Mouse (Mus musculus) cerebellum, adult 11 months (tissue): ENCODE measurements around the gene Tmem53.

Experiments
- DNase-seq: peaks from one replicate; pipeline ENCODE4 v3.0.0; 2022

The Tmem53 gene

GRCm38 (mm10) chr4:117251801-117252316 lies at the start of gene Tmem53, which contains the start of gene Armh1:
Gene Tmem53, plus strand, starts transcription at chr4:117251951.
Gene Armh1, minus strand, starts transcription at chr4:117252125.
- DNase-seq = peak; percentile 58

- DNase-seq = no peak
Measured at GRCm38 (mm10) chr4:117202046-117202991, 49.4 kb upstream of the Tmem53 start.

GRCm38 (mm10) chr4:117202992-117203354 lies 48.8 kb upstream of the Tmem53 start:
- no peak for DNase-seq

GRCm38 (mm10) chr4:117209592-117209991 lies 42.2 kb upstream of the Tmem53 start:
- DNase-seq = no peak

- DNase-seq = peak; percentile 42
Measured at GRCm38 (mm10) chr4:117210147-117211074, 41.3 kb upstream of the Tmem53 start.

- DNase-seq = no peak
Measured at GRCm38 (mm10) chr4:117214250-117214649, 37.5 kb upstream of the Tmem53 start.

- DNase-seq = no peak
Measured at GRCm38 (mm10) chr4:117217029-117217428, 34.7 kb upstream of the Tmem53 start.

GRCm38 (mm10) chr4:117218517-117219219 lies 33.1 kb upstream of the Tmem53 start:
- DNase-seq = peak; percentile 14

GRCm38 (mm10) chr4:117220741-117221515 lies 30.8 kb upstream of the Tmem53 start:
- DNase-seq = no peak

GRCm38 (mm10) chr4:117221836-117222235 lies 29.9 kb upstream of the Tmem53 start:
- no peak for DNase-seq

GRCm38 (mm10) chr4:117223001-117223400 lies 28.8 kb upstream of the Tmem53 start:
- no peak for DNase-seq

- DNase-seq = no peak
Measured at GRCm38 (mm10) chr4:117224122-117224521, 27.6 kb upstream of the Tmem53 start.

- no peak for DNase-seq
Measured at GRCm38 (mm10) chr4:117225250-117225649, 26.5 kb upstream of the Tmem53 start.

GRCm38 (mm10) chr4:117229590-117229989 lies 22.2 kb upstream of the Tmem53 start:
- DNase-seq = no peak

- DNase-seq = no peak
Measured at GRCm38 (mm10) chr4:117230331-117230730, 21.4 kb upstream of the Tmem53 start.

GRCm38 (mm10) chr4:117231208-117231607 lies 20.5 kb upstream of the Tmem53 start:
- DNase-seq = no peak

- DNase-seq = no peak
Measured at GRCm38 (mm10) chr4:117234166-117234741, 17.5 kb upstream of the Tmem53 start.

GRCm38 (mm10) chr4:117235822-117236221 lies 15.9 kb upstream of the Tmem53 start:
- no peak for DNase-seq

- DNase-seq = no peak
Measured at GRCm38 (mm10) chr4:117239153-117239552, 12.6 kb upstream of the Tmem53 start.

GRCm38 (mm10) chr4:117240867-117241266 lies 10.9 kb upstream of the Tmem53 start:
- no peak for DNase-seq

GRCm38 (mm10) chr4:117250982-117251381 lies 769 bp upstream of the Tmem53 start:
- DNase-seq = no peak
